Comparison of ENCODE assay signal across 22 mouse cellular contexts in the genomic region with DNA sequence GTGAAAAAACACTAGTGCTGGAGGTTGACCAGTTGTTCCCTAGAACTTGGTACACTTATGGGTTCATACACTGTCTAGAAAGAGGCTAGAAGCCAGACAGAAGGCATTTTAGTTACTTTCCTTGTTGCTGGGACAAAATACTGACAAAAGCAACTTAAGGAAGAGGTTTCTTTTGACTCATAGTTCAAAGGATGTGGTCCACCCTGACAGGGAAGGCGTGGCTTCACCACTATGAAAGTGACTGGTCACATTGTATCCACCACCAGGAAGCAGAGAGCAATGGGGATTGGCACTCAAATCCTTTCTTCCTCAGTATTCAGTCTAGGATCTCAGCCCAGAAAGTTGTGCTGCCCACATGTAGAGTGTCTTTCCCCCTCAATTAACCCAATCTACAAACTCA. TPM values are rescaled to one million over a fixed set of nuclear protein-coding genes. Genes with fewer than 3 reads are reported as not detected.
DNase-seq lines count a peak whose midpoint lies in the region; ATAC-seq lines count a peak whose summit lies in the region.
"Had no signal": no experiment of that assay in that cellular context is flagged by ENCODE, and none has a peak within 500 bp of the region (broad histone marks: within the 10 kb centered on the region; RNA-seq: fewer than 3 reads in every experiment).

No protein-coding gene starts in this region.

- ATAC-seq in common myeloid progenitor, adult 5-6 weeks (replicated peaks; ENCODE audit: low read depth, poor library complexity, severe bottlenecking), result peak; percentile 33; the same call in 1 of the 2 replicates
- ATAC-seq: forebrain, embryonic 14.5 days had no signal

- DNase-seq in 3T3-L1 (ENCODE audit: low read depth, low spot score), result peak; percentile 47
- peak; percentile 84 for DNase-seq in 416B (ENCODE audit: low read depth)
- no peak for DNase-seq in cerebellum, postnatal 14 days
- no peak for DNase-seq in embryo, embryonic 10.5 days (ENCODE audit: low spot score)
- DNase-seq in cerebellum, postnatal 4 days (ENCODE audit: low spot score in 2 of 2), result no peak
- DNase-seq: adrenal gland, adult 8-10 months; adrenal gland, postnatal 36 days; cerebellum, adult 11 months; cerebellum, adult 8-10 months; cerebellum, postnatal 25 days; embryo, embryonic 11 days; gastrocnemius, postnatal 10 days; heart, postnatal 36 days; kidney, adult 2 months had no signal

- no peaks in the 10 kb centered on the region for H3K36me3 ChIP-seq in megakaryocyte, embryonic 14.5 days (replicated peaks; ENCODE audit: low read length)
- H3K36me3 ChIP-seq: embryonic facial prominence, embryonic 15.5 days; forebrain, embryonic 10.5 days; heart, embryonic 13.5 days; hindbrain, embryonic 15.5 days had no signal

- peaks cover 62% of the 10 kb centered on the region for H3K4me1 ChIP-seq in megakaryocyte, embryonic 14.5 days

- no peaks in the 10 kb centered on the region for H3K9me3 ChIP-seq in megakaryocyte, embryonic 14.5 days
- H3K9me3 ChIP-seq: embryonic facial prominence, embryonic 15.5 days; forebrain, embryonic 10.5 days; heart, embryonic 13.5 days; hindbrain, embryonic 15.5 days had no signal

- H3K4me3 ChIP-seq in megakaryocyte, embryonic 14.5 days (replicated peaks), result peak overlapping the region; percentile 6
- H3K4me3 ChIP-seq: embryonic facial prominence, embryonic 15.5 days; erythroblast, embryonic 14.5 days; forebrain, embryonic 10.5 days; heart, embryonic 13.5 days; hindbrain, embryonic 15.5 days had no signal

- no peaks in the 10 kb centered on the region for H3K27me3 ChIP-seq in megakaryocyte, embryonic 14.5 days (replicated peaks)
- H3K27me3 ChIP-seq: embryonic facial prominence, embryonic 15.5 days; heart, embryonic 13.5 days; hindbrain, embryonic 15.5 days had no signal

RNA-seq across cellular contexts. Expression of a gene that starts 31.7 kb away (rescaled TPM):
- total RNA-seq in common myeloid progenitor, adult 5-6 weeks (2017), result 44.4 and 47.9 TPM in 2 replicates
- polyA plus RNA-seq in megakaryocyte, embryonic 14.5 days (2012; ENCODE audit: insufficient read depth, low replicate concordance), result 0.75 and 0.89 TPM in 2 replicates

Comparison
In these comparisons a context has a peak if more than half of its experiments do, and no peak if none do; other contexts are left out.
1. DNase-seq: peak in 3T3-L1 (single experiment) and 416B (single experiment); none in cerebellum, postnatal 14 days (0 of 2), embryo, embryonic 10.5 days (single experiment) and cerebellum, postnatal 4 days (0 of 2).